Mouse (Mus musculus): ENCODE data around the gene Frmd7.

Frmd7 gene

GRCm38 (mm10) chrX:50863771-50864170, 78.7 kb downstream of the Frmd7 start:
- no peak for DNase-seq

- no peak for DNase-seq
Measured at GRCm38 (mm10) chrX:50850428-50851184, 91.9 kb downstream of the Frmd7 start.
